Mouse (Mus musculus): ENCODE measurements at regions not wholly inside any gene's neighbourhood (a gene's known extent, or its start where the extent isn't known, plus 50 kb on each side); places are given as distances from the start of the nearest gene placed in this dataset.

DNA sequence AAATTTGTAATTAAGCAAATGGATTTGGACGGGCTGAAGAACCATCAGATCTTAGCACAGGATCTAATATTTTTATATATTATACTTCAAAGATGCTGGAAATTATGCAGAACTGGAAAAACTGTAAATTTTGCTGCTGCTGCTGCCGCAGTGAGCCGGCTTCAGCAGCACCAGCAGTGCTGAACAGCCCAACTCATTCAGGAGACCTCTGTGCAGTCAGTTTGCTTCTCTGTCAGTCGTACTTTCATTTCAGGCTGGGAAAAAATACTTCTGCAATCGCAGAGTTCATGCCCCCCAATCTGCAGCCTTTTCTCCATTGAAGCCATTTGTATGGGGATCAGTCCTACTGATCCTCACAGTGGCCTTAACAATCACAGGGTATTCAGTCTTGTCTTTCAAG is 53.4 kb upstream of the Trpc3 start:
- H3K9me3 ChIP-seq: no peaks in the 10 kb centered on the region
- no peaks in the 10 kb centered on the region for H3K27me3 ChIP-seq (replicated peaks)
- ATAC-seq (ENCODE audit: extremely low read depth, insufficient number of reproducible peaks, low FRiP score, low TSS enrichment): no peak
- peak overlapping the region; percentile 24 for H3K4me3 ChIP-seq
- H3K4me2 ChIP-seq: peak overlapping the region; percentile 53
- H3K36me3 ChIP-seq: no peaks in the 10 kb centered on the region
- H3K4me1 ChIP-seq: peaks cover 10% of the 10 kb centered on the region
- H3K9ac ChIP-seq: peak overlapping the region; percentile 48; the same call in 1 of the 2 replicates
- 52% methylated on average over 5 of the region's 5 CpGs for WGBS
- peak overlapping the region; percentile 73 for H3K27ac ChIP-seq (replicated peaks)

DNA sequence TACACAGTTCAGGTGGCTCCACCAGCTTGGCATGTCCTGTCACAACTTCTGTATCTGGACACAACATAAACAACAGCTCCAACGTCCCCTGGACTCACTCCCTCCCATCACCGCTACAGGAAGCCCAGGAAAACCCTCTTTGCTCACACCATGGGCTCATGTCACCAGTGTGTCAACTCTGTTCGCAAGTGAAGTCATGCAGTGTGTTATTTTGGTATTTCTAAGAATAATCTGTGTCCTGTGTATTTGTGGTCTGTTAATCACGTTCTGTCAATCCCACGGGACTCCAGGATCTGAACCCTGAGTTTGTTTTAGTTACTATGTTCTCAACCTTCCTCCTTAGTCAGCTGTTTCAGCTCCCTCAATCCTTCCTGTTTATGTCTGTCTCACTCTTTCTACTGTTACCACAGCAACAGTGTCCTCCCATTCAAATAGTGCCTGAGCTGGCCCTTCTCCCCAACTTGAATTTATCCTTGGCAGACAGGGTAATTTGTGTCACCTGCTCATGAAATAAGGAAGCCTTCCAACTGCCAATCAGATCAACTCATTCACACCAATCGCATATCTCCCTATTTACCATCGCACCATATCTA is 64.5 kb upstream of the Trpc3 start:
- H3K9me3 ChIP-seq: no peaks in the 10 kb centered on the region; the same call in 1 of the 2 replicates
- 44% methylated on average over 7 of the region's 7 CpGs for WGBS
- peaks cover 6% of the 10 kb centered on the region for H3K4me1 ChIP-seq
- H3K36me3 ChIP-seq: no peaks in the 10 kb centered on the region
- H3K9ac ChIP-seq: no peak overlapping the region
- no peak overlapping the region for H3K27ac ChIP-seq (replicated peaks)
- H3K4me3 ChIP-seq: no peak overlapping the region
- no peak overlapping the region for H3K4me2 ChIP-seq
- H3K27me3 ChIP-seq (replicated peaks): no peaks in the 10 kb centered on the region
- no peak for ATAC-seq (ENCODE audit: extremely low read depth, insufficient number of reproducible peaks, low FRiP score, low TSS enrichment)

DNA sequence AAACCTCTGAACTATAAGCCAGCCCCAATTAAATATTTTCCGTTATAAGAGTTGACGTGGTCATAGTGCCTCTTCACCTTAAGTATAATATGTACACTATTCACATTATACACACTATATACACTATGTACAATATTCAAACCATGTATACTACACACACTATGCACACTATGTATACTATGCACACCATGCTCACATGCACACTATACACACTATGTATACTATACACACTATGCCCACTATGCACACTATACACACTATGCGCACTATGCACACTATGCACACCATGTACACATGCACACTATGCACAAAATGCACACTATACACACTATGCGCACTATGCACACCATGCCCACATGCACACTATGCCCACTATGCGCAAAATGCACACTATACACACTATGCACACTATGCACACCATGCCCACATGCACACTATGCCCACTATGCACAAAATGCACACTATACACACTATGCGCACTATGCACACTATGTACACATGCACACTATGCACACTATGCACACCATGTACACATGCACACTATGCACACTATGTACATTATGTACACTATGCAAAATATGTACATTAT is 72.2 kb upstream of the Trpc3 start:
- Histone ChIP-seq H3K27ac (replicated peaks) (no peak overlapping the region), H3K36me3 (no peaks in the 10 kb centered on the region), H3K27me3 (replicated peaks) (no peaks in the 10 kb centered on the region), H3K9me3 (no peaks in the 10 kb centered on the region), H3K9ac (no peak overlapping the region), H3K4me2 (no peak overlapping the region), H3K4me1 (no peaks in the 10 kb centered on the region), H3K4me3 (no peak overlapping the region)
- ATAC-seq (ENCODE audit: extremely low read depth, insufficient number of reproducible peaks, low FRiP score, low TSS enrichment): no peak
- 92% methylated on average over 6 of the region's 6 CpGs for WGBS

DNA sequence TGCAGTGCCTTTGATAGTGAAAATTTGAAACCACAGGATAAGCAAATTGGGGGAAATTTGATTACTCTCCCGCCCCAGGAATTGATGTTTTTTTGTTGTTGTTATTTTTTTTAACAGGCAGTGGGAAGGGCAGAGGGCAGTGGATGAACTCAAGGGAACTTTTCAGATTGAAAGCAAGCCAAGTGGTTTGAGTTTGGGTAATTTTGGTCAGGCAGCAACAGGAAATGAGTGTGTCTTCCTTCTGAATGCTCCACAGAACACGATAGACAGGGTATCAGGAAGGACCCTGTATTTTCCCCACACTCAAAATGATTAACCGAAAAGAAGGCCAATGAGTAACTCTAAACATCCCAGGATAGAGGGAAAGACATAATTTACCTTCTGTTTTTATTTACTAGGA is 72.9 kb upstream of the Trpc3 start:
- H3K4me1 ChIP-seq: no peaks in the 10 kb centered on the region
- no peak overlapping the region for H3K9ac ChIP-seq
- 53% methylated on average over 3 of the region's 3 CpGs for WGBS
- ATAC-seq (ENCODE audit: extremely low read depth, insufficient number of reproducible peaks, low FRiP score, low TSS enrichment): no peak
- no peaks in the 10 kb centered on the region for H3K9me3 ChIP-seq
- H3K4me2 ChIP-seq: no peak overlapping the region
- no peak overlapping the region for H3K27ac ChIP-seq (replicated peaks)
- no peaks in the 10 kb centered on the region for H3K27me3 ChIP-seq (replicated peaks)
- no peaks in the 10 kb centered on the region for H3K36me3 ChIP-seq
- no peak overlapping the region for H3K4me3 ChIP-seq

DNA sequence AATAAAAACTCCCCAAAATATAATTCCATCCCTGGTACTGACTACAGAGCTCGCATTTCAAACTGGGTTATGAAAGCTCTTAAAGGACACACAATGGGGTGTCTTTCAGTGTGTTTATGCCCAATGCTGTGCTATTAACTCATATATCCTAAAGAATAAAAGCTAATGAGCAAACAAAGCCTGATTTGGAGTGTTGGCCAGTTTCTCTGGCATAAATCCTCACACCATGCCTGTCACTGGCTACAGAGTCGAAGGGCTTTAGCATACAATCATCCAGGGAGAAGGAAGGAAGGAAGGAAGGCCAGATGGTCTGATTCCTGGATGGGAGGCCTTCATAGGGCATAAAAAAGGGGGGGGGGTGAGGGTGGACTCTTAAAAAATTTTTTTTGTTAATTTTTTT is 74.8 kb upstream of the Trpc3 start:
- Histone ChIP-seq H3K4me1 (no peaks in the 10 kb centered on the region), H3K27me3 (replicated peaks) (no peaks in the 10 kb centered on the region), H3K36me3 (no peaks in the 10 kb centered on the region), H3K9ac (no peak overlapping the region), H3K4me2 (no peak overlapping the region), H3K27ac (replicated peaks) (no peak overlapping the region), H3K9me3 (no peaks in the 10 kb centered on the region), H3K4me3 (no peak overlapping the region)
- no peak for ATAC-seq (ENCODE audit: extremely low read depth, insufficient number of reproducible peaks, low FRiP score, low TSS enrichment)
- 69% methylated on average over 2 of the region's 2 CpGs for WGBS

DNA sequence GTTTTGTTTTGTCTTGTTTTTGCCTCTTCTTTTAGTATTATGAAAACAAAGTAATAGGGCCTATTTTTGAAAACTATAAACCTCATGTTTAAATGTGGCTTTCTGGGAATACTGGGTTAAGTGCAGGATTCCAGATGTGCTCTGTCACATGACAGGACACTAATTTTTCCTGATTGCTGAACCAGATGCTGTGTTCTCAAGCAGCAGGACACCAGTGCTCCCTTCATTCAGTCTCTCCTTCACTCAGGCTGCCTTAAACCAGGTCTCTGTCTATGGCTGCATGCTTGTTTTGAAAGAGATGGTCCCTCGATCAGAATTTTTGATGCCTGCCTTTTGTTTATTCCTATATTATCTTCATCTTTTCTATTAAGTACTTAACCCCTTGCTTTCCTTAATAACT is 80.1 kb upstream of the Trpc3 start:
- Histone ChIP-seq H3K4me2 (no peak overlapping the region), H3K4me1 (no peaks in the 10 kb centered on the region), H3K4me3 (no peak overlapping the region), H3K9ac (no peak overlapping the region), H3K9me3 (no peaks in the 10 kb centered on the region), H3K36me3 (no peaks in the 10 kb centered on the region), H3K27me3 (replicated peaks) (no peaks in the 10 kb centered on the region), H3K27ac (replicated peaks) (no peak overlapping the region)
- no peak for ATAC-seq (ENCODE audit: extremely low read depth, insufficient number of reproducible peaks, low FRiP score, low TSS enrichment)
- WGBS: 63% methylated on average over 1 of the region's 1 CpGs

DNA sequence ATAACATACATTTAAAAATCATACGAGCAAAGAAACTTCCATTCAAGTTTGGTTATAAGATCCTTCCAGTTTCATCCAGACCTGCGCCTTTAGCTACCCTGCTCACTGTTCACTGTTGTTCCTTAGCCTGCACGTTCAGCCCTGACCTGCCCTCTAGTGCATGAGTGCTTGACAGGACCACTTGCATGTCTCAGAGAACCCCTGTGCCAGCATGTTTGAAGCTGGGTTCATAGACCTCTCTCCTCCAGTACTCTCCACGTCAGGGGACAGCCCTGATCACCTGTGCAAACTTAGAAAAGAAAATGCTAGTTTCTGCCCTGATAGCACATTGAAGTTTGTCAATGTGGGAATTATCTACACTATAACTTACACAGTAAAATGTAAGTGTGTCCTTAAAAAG is 81.0 kb upstream of the Trpc3 start:
- no peak for ATAC-seq (ENCODE audit: extremely low read depth, insufficient number of reproducible peaks, low FRiP score, low TSS enrichment)
- no peaks in the 10 kb centered on the region for H3K4me1 ChIP-seq
- WGBS: 57% methylated on average over 4 of the region's 4 CpGs

DNA sequence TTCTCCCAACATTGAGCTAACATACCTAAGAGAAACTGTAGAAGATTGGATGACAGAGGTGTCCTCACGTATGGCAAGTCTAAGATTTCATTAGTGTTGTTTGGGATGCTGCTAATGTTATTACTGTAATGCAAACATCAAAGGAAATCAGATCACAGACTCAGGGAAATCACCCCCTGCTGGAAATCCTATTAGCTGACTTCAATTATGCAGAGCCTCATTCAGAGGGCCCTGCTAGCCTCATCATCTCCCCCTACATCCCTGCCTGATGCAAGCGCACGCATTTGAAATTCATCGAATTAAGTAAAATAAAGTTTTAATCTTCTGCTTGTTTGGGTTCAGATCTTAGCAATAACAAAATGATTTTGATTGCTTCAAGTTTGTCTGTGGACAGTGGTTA is 84.1 kb upstream of the Trpc3 start:
- Histone ChIP-seq H3K9me3 (no peaks in the 10 kb centered on the region), H3K27ac (replicated peaks) (no peak overlapping the region), H3K36me3 (no peaks in the 10 kb centered on the region), H3K4me3 (no peak overlapping the region), H3K27me3 (replicated peaks) (no peaks in the 10 kb centered on the region), H3K9ac (no peak overlapping the region), H3K4me1 (no peaks in the 10 kb centered on the region), H3K4me2 (no peak overlapping the region)
- WGBS: 40% methylated on average over 4 of the region's 4 CpGs
- ATAC-seq (ENCODE audit: extremely low read depth, insufficient number of reproducible peaks, low FRiP score, low TSS enrichment): no peak

More for the DNA sequence above, 81.0 kb upstream of the Trpc3 start:
- no peak overlapping the region for H3K9ac ChIP-seq
- H3K9me3 ChIP-seq: no peaks in the 10 kb centered on the region
- no peak overlapping the region for H3K27ac ChIP-seq (replicated peaks)
- no peaks in the 10 kb centered on the region for H3K27me3 ChIP-seq (replicated peaks)
- H3K36me3 ChIP-seq: no peaks in the 10 kb centered on the region
- no peak overlapping the region for H3K4me3 ChIP-seq
- no peak overlapping the region for H3K4me2 ChIP-seq

DNA sequence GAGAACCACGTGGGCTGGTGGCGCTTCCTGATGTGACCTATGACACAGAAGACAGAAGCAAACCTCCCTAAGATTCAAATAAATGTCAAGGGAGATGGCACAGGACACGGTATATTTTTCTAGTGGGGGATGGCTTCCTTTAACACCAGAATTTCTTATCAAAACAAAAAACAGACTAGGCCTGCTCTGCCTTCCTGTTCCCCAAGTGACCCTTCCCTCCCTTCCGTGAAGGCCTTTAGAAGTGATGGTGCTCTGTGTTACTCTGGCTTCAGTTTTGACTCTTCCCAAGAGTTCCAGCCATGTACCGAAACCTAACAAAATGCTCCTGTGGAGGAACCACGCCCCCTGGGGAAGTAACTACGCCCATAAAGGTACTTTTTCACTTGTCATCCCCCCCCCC is 84.5 kb upstream of the 4932438A13Rik start:
- no peak overlapping the region for H3K4me2 ChIP-seq
- no peaks in the 10 kb centered on the region for H3K9me3 ChIP-seq
- no peaks in the 10 kb centered on the region for H3K4me1 ChIP-seq
- no peak overlapping the region for H3K9ac ChIP-seq
- WGBS: 54% methylated on average over 7 of the region's 7 CpGs
- H3K36me3 ChIP-seq: no peaks in the 10 kb centered on the region
- no peak; the same call in 1 of the 2 replicates for ATAC-seq (ENCODE audit: extremely low read depth, insufficient number of reproducible peaks, low FRiP score, low TSS enrichment)
- H3K4me3 ChIP-seq: no peak overlapping the region
- peak overlapping the region; percentile 50 for H3K27ac ChIP-seq (replicated peaks)
- H3K27me3 ChIP-seq (replicated peaks): no peaks in the 10 kb centered on the region

DNA sequence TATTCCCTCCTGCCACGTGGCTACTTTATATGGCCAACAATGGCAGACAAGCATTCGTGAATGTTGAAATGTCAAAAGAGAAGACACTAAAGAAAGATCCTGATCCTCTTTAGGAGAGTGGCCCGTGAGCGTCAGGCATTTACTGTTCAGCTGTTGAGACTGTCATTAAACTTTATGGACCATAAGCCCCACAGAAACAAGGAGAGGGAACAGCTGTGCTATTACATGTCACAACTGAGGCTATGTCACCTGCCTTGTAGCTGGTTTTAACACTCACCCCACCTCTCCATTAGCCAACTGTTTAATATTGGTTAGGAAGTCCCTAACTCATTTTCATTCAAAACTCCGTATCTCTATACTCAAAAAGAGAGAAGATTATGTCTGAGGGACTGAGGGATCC is 76.3 kb upstream of the 4932438A13Rik start:
- Histone ChIP-seq H3K9ac (no peak overlapping the region), H3K27me3 (replicated peaks) (no peaks in the 10 kb centered on the region), H3K9me3 (no peaks in the 10 kb centered on the region), H3K4me1 (no peaks in the 10 kb centered on the region), H3K4me2 (no peak overlapping the region), H3K4me3 (no peak overlapping the region), H3K36me3 (no peaks in the 10 kb centered on the region), H3K27ac (replicated peaks) (no peak overlapping the region)
- WGBS: 76% methylated on average over 5 of the region's 5 CpGs
- ATAC-seq (ENCODE audit: extremely low read depth, insufficient number of reproducible peaks, low FRiP score, low TSS enrichment): no peak

DNA sequence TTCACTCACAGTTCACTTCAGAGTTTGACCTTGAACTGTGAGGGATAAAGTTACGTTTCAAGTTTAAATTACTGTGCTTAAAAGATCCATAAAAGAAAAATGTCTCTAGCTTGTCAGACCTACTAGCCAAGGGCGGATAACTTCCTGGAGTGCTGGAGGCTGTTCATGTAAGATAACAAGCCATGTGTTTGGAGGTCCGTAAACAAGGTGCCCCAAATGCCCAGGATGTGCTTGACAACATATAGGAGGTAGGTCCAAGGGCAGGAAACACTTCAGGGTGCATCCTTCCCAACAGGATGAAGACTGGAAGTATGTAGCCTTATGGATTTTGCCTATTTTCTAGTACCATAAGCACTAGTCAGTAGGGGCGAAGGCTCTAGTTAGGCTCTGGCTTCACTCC is 72.7 kb upstream of the 4932438A13Rik start:
- Histone ChIP-seq H3K4me1 (no peaks in the 10 kb centered on the region), H3K4me2 (no peak overlapping the region), H3K27ac (replicated peaks) (no peak overlapping the region), H3K4me3 (no peak overlapping the region), H3K9me3 (no peaks in the 10 kb centered on the region), H3K36me3 (no peaks in the 10 kb centered on the region), H3K27me3 (replicated peaks) (no peaks in the 10 kb centered on the region), H3K9ac (no peak overlapping the region)
- WGBS: 66% methylated on average over 4 of the region's 4 CpGs
- ATAC-seq (ENCODE audit: extremely low read depth, insufficient number of reproducible peaks, low FRiP score, low TSS enrichment): no peak

DNA sequence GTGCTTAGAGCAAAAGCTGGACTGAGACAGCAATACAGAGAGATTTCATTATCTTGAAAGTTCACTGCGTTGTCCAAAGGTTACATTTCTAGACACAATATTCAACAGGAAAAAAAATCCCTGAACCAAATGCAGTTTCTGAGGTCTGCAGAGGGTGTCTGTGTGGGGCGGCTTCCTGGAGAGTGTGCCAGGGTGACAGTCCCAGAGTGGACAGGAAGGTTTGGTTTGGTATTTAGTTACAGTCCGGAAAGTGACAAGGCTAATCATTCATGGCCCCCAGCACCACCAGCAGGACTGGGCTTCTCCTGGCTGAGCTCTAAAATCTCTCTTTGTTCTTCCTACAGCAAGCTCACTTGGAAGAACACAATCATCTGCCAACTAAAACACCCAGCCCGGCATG is 65.9 kb upstream of the 4932438A13Rik start:
- Histone ChIP-seq H3K4me1 (no peaks in the 10 kb centered on the region), H3K9me3 (no peaks in the 10 kb centered on the region), H3K27me3 (replicated peaks) (no peaks in the 10 kb centered on the region), H3K27ac (replicated peaks) (0 out of 2 replicates have a peak overlapping the region, but pooled peaks have one; percentile 20), H3K4me2 (no peak overlapping the region), H3K36me3 (no peaks in the 10 kb centered on the region), H3K4me3 (no peak overlapping the region), H3K9ac (no peak overlapping the region)
- ATAC-seq (ENCODE audit: extremely low read depth, insufficient number of reproducible peaks, low FRiP score, low TSS enrichment): no peak
- 42% methylated on average over 4 of the region's 4 CpGs for whole genome bisulfite sequencing

All from heart, embryonic 13.5 days (tissue).